Mouse (Mus musculus) kidney, postnatal 4 days (tissue): ENCODE data around the gene Ncam1.

Source experiments
- DNase-seq, 2 experiments: peaks; one replicate each; pipeline ENCODE4 v3.0.0; 2021; ENCODE audit warnings: mixed read lengths in 2 of 2

The Ncam1 gene

GRCm38 (mm10) chr9:49798806-49799205, at the start of gene Ncam1:
Ncam1 (minus strand) TSS chr9:49798925.
- peak; percentile 97 for DNase-seq

- no peak for DNase-seq
These were observed 35.3 kb upstream of the Ncam1 start for GRCm38 (mm10) chr9:49834013-49834412.

GRCm38 (mm10) chr9:49827671-49828070, 28.9 kb upstream of the Ncam1 start:
- no peak for DNase-seq

GRCm38 (mm10) chr9:49816115-49816650, 17.5 kb upstream of the Ncam1 start:
- DNase-seq: no peak

GRCm38 (mm10) chr9:49814442-49814841, 15.7 kb upstream of the Ncam1 start:
- no peak for DNase-seq

GRCm38 (mm10) chr9:49803222-49803621, 4.5 kb upstream of the Ncam1 start:
- peak; percentile 7 to 17 for DNase-seq

- peak; percentile 78 to 86 for DNase-seq
These were observed 729 bp downstream of the Ncam1 start for GRCm38 (mm10) chr9:49797821-49798571.

GRCm38 (mm10) chr9:49797508-49797820, 1.3 kb downstream of the Ncam1 start:
- DNase-seq: no peak

GRCm38 (mm10) chr9:49796618-49797507, 1.9 kb downstream of the Ncam1 start:
- DNase-seq: peak; percentile 87 to 92

GRCm38 (mm10) chr9:49795881-49796280, 2.8 kb downstream of the Ncam1 start:
- no peak for DNase-seq

GRCm38 (mm10) chr9:49793987-49794550, 4.7 kb downstream of the Ncam1 start:
- no peak for DNase-seq

GRCm38 (mm10) chr9:49793241-49793640, 5.5 kb downstream of the Ncam1 start:
- no peak for DNase-seq

- no peak for DNase-seq
These were observed 6.1 kb downstream of the Ncam1 start for GRCm38 (mm10) chr9:49792646-49793045.

- DNase-seq: no peak
These were observed 17.5 kb downstream of the Ncam1 start for GRCm38 (mm10) chr9:49781016-49781772.

GRCm38 (mm10) chr9:49777015-49777637, 21.6 kb downstream of the Ncam1 start:
- no peak for DNase-seq

GRCm38 (mm10) chr9:49766634-49767033, 32.1 kb downstream of the Ncam1 start:
- DNase-seq: no peak

GRCm38 (mm10) chr9:49760571-49760970, 38.2 kb downstream of the Ncam1 start:
- DNase-seq: peak in 1 of 2 experiments; percentile 29

- DNase-seq: peak; percentile 48 to 62
These were observed 40.3 kb downstream of the Ncam1 start for GRCm38 (mm10) chr9:49758436-49758835.

- DNase-seq: peak in 1 of 2 experiments; percentile 24
These were observed 40.7 kb downstream of the Ncam1 start for GRCm38 (mm10) chr9:49757986-49758385.

- no peak for DNase-seq
These were observed 41.1 kb downstream of the Ncam1 start for GRCm38 (mm10) chr9:49757582-49757981.

- no peak for DNase-seq
These were observed 42.0 kb downstream of the Ncam1 start for GRCm38 (mm10) chr9:49756725-49757124.

- DNase-seq: no peak
These were observed 43.5 kb downstream of the Ncam1 start for GRCm38 (mm10) chr9:49755214-49755613.
